Mouse (Mus musculus) embryonic facial prominence, embryonic 15.5 days (tissue): ENCODE data around the gene Slc38a1. TPM values are rescaled to one million over a fixed set of nuclear protein-coding genes. Genes with fewer than 3 reads are reported as not detected.

Source experiments
- polyA plus RNA-seq: library from polyadenylated mRNA; unstranded; fragments of >200 nt; fragmentation: Nextera tagmentation; extraction: Ambion mirVana; gene quantifications from 2 replicates; pipeline ENCODE4 v1.2.1, GENCODE M21; 2015

Slc38a1 gene
- polyA plus RNA-seq, 1 experiment from 2014 or later = 44.6 TPM

Other genes with a start within 250 kb of the Slc38a1 start
- gene Scaf11, start 182.1 kb downstream of the Slc38a1 start, polyA plus RNA-seq = 80.6 and 84.0 TPM in 2 replicates
- 101 and 107 TPM in 2 replicates for gene Slc38a2, start 56.8 kb upstream of the Slc38a1 start, polyA plus RNA-seq